Mouse (Mus musculus) myocyte (in vitro differentiated cells): Measurements from ENCODE around the gene Spc24. TPM values are rescaled to one million over a fixed set of nuclear protein-coding genes. Genes with fewer than 3 reads are reported as not detected.
A peak's percentile ranks its signal among the peaks of the same experiment; 100 is the strongest.
"Not testable (repeated sequence)": the region's sequence is repeated elsewhere in the genome, so short reads cannot be mapped to it uniquely, and the experiment has no call there.

Experiments
- H3K27me3 ChIP-seq: one replicate; pipeline ENCODE4 v1.6.1; 2011; ENCODE audit not compliant: control insufficient read depth, insufficient read depth, insufficient read length
- H3K36me3 ChIP-seq: one replicate; pipeline ENCODE4 v1.6.1; 2011; ENCODE audit not compliant: control insufficient read depth, insufficient read depth
- H3K4me2 ChIP-seq: one replicate; pipeline ENCODE4 v1.6.1; 2011; ENCODE audit warnings: low read depth, control low read depth
- H3K4me3 ChIP-seq: one replicate; pipeline ENCODE4 v1.5.1; 2011; ENCODE audit warnings: mild to moderate bottlenecking, control low read depth, moderate library complexity
- H3K79me2 ChIP-seq: one replicate; pipeline ENCODE4 v1.6.1; 2011; ENCODE audit not compliant: control insufficient read depth, insufficient read depth
- H3ac ChIP-seq: one replicate; pipeline ENCODE4 v1.6.1; 2011; ENCODE audit not compliant: control insufficient read depth, insufficient read length
- CEBPB ChIP-seq: IDR thresholded peaks from 2 replicates; pipeline ENCODE4 v1.6.1; 2011; ENCODE audit warnings: mild to moderate bottlenecking, moderate library complexity; ENCODE audit not compliant: poor library complexity, insufficient read depth, severe bottlenecking
- E2F4 ChIP-seq: IDR thresholded peaks from one replicate; pipeline ENCODE4 v1.6.1; 2011; ENCODE audit warnings: mild to moderate bottlenecking, control low read depth, moderate library complexity; ENCODE audit not compliant: insufficient read depth
- MAX ChIP-seq: IDR thresholded peaks from one replicate; pipeline ENCODE4 v1.6.1; 2011; ENCODE audit warnings: low read depth, mild to moderate bottlenecking, control low read depth
- MYOD1 ChIP-seq, 3 experiments: IDR thresholded peaks; one replicate each; pipeline ENCODE4 v1.6.1; 2011; ENCODE audit warnings: control low read depth in 2 of 3, low read depth in 2 of 3, mild to moderate bottlenecking in 2 of 3, moderate library complexity in 1 of 3; ENCODE audit not compliant: insufficient read length in 2 of 3, control insufficient read depth in 1 of 3
- MYOG ChIP-seq, 3 experiments: IDR thresholded peaks; one replicate each; pipeline ENCODE4 v1.6.1; 2011; ENCODE audit warnings: control low read depth in 2 of 3, low read depth in 2 of 3, mild to moderate bottlenecking in 2 of 3; ENCODE audit not compliant: insufficient read length in 2 of 3, control insufficient read depth in 1 of 3, insufficient read depth in 1 of 3
- POLR2A ChIP-seq: IDR thresholded peaks from one replicate; pipeline ENCODE4 v1.6.1; 2011; ENCODE audit warnings: low read depth, mild to moderate bottlenecking, control low read depth, moderate library complexity; ENCODE audit not compliant: insufficient read length
- POLR2AphosphoS2 ChIP-seq: IDR thresholded peaks from one replicate; pipeline ENCODE4 v1.6.1; 2011; ENCODE audit warnings: low read depth, control low read depth; ENCODE audit not compliant: insufficient read length
- REST ChIP-seq: IDR thresholded peaks from one replicate; pipeline ENCODE4 v1.6.1; 2011; ENCODE audit warnings: mild to moderate bottlenecking, control low read depth, moderate library complexity; ENCODE audit not compliant: insufficient read depth, insufficient read length
- SRF ChIP-seq: IDR thresholded peaks from one replicate; pipeline ENCODE4 v1.6.1; 2011; ENCODE audit warnings: low read depth; ENCODE audit not compliant: control insufficient read depth, insufficient read length
- TCF12 ChIP-seq: IDR thresholded peaks from one replicate; pipeline ENCODE4 v1.6.1; 2011; ENCODE audit warnings: mild to moderate bottlenecking, control low read depth; ENCODE audit not compliant: poor library complexity, insufficient read depth, severe bottlenecking
- TCF3 ChIP-seq: IDR thresholded peaks from one replicate; pipeline ENCODE4 v1.6.1; 2011; ENCODE audit warnings: low read depth, control low read depth; ENCODE audit not compliant: insufficient read length
- USF1 ChIP-seq: IDR thresholded peaks from one replicate; pipeline ENCODE4 v1.6.1; 2011; ENCODE audit warnings: low read depth, mild to moderate bottlenecking, control low read depth, moderate library complexity
- polyA plus RNA-seq: library from polyadenylated mRNA; unstranded; fragments of >200 nt; fragmentation: generic; extraction: Trizol; gene quantifications from one replicate; pipeline ENCODE4 v1.2.1, GENCODE M21; 2012; ENCODE audit warnings: missing spikeins

Gene Spc24
- polyA plus RNA-seq, 1 experiment, result 31.0 TPM

DNA sequence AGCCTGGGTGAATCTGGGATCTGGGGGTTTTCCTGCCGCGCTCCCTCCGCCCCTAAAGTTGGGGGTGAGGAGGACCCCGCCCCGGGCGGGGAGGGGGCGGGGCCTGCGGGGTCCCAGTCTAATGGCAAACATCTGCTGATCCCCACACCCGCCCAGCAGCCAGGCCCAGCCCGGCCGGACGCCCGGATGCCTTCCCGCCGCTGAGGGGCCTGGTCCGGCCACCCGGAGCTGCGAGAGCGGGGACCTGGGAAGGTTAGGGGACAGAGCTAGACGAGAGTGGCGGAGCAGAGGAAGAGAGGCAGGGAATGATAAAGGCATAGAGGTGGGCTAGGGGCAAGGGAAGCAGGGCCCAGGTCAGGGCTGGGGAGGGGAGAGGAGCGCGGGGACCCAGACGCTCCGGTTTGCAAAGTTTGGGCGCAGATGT, 37.8 kb upstream of the Spc24 start:
- peak in 1 of 3 experiments; percentile 55 for TF ChIP-seq MYOD1 (IDR thresholded peaks at IDR 0.05; ENCODE audit: control insufficient read depth in 1 of 3, insufficient read length in 2 of 3, low read depth in 2 of 3)
- no peak for TF ChIP-seq TCF12
- TF ChIP-seq CEBPB, result no peak
- peaks cover 12% of the 10 kb centered on the region for H3K36me3 ChIP-seq
- H3K4me3 ChIP-seq, result peak overlapping the region; percentile 95
- peaks cover 39% of the 10 kb centered on the region for H3K79me2 ChIP-seq
- peak overlapping the region; percentile 87 for H3K4me2 ChIP-seq
- H3K27me3 ChIP-seq, result no peaks in the 10 kb centered on the region
- peak overlapping the region; percentile 86 for H3ac ChIP-seq

DNA sequence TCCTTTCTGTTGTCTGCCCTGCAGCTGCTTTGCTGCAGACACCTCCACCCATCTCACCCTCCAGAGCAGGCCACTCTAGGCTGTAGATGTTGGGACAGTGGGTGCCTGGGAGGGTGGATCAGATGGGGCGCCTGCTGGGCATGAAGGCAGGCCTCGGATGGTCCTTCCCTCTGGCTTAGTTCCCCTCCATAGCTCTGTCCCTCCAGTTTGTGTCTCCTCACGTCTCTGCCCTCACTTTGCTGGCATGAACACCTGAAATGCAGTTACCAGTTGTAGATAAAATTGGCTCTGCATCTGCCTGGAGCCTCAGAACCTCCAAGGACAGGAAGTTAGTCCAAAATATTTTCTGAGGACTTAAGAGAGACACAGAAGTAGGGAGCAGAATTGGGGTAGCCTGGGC, 36.8 kb upstream of the Spc24 start:
- Histone ChIP-seq H3K4me2 (peak overlapping the region; percentile 87), H3ac (no peak overlapping the region), H3K4me3 (peak overlapping the region; percentile 95), H3K79me2 (peaks cover 31% of the 10 kb centered on the region), H3K27me3 (no peaks in the 10 kb centered on the region), H3K36me3 (peaks cover 12% of the 10 kb centered on the region)
- TF ChIP-seq MAX (no peak), MYOG (IDR thresholded peaks at IDR 0.05; ENCODE audit: control insufficient read depth in 1 of 3, insufficient read depth in 1 of 3, insufficient read length in 2 of 3, low read depth in 2 of 3) (peak in 1 of 3 experiments; percentile 20), MYOD1 (IDR thresholded peaks at IDR 0.05; ENCODE audit: control insufficient read depth in 1 of 3, insufficient read length in 2 of 3, low read depth in 2 of 3) (peak in 2 of 3 experiments; percentile 15 to 17)

DNA sequence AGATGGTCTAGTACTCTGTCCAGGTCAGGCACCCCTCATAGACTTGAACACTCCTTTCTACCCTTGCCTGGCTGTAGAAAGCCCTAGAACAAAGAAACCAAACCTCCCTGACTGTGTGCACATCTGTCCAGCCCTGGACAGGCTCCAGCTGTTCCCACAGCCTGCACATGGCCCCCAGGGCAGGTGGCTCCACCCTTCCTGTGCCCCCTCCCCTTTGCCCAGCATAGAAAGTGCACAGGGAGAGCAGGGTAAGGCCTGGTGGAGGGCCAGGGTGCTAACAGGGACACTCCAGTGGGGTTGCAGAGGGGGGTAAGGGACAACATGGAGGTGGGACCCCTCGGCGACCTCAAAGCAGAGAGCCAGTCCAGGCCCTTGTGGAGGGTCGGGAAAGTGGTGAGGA, 36.2 kb upstream of the Spc24 start:
- Histone ChIP-seq H3K4me2 (peak overlapping the region; percentile 87), H3K4me3 (peak overlapping the region; percentile 95), H3K27me3 (no peaks in the 10 kb centered on the region), H3K79me2 (peaks cover 36% of the 10 kb centered on the region), H3ac (no peak overlapping the region), H3K36me3 (peaks cover 12% of the 10 kb centered on the region)
- TF ChIP-seq SRF (no peak), CEBPB (no peak), REST (no peak), MYOD1 (IDR thresholded peaks at IDR 0.05; ENCODE audit: control insufficient read depth in 1 of 3, insufficient read length in 2 of 3, low read depth in 2 of 3) (peak in 2 of 3 experiments; percentile 30 to 35), USF1 (no peak), MYOG (IDR thresholded peaks at IDR 0.05; ENCODE audit: control insufficient read depth in 1 of 3, insufficient read depth in 1 of 3, insufficient read length in 2 of 3, low read depth in 2 of 3) (peak in 1 of 3 experiments; percentile 2), TCF3 (no peak)

DNA sequence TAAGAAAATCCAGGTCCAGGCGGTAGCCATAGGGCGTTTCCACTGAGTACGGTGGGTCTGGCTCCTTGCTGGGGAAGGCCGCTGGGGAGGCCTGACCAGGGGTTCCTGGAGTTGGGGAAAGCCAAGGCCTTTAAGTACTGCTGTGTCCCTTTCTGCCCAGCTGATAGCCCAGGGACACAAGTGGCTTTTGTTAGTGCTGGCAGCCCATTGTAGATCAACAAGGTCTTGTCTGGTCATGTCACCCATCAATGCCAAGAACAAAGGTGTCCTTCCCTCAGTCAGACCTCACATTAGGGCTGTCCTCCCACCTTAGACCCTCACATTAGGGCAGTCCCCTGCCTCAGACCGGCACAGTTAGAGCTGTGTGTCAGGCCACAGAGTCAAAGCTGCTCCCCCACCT, 35.5 kb upstream of the Spc24 start:
- H3K4me2 ChIP-seq, result peak overlapping the region; percentile 87
- peaks cover 42% of the 10 kb centered on the region for H3K79me2 ChIP-seq
- peak overlapping the region; percentile 95 for H3K4me3 ChIP-seq
- H3K36me3 ChIP-seq, result peaks cover 14% of the 10 kb centered on the region
- no peaks in the 10 kb centered on the region for H3K27me3 ChIP-seq
- TF ChIP-seq REST (no peak), MYOD1 (IDR thresholded peaks at IDR 0.05; ENCODE audit: control insufficient read depth in 1 of 3, insufficient read length in 2 of 3, low read depth in 2 of 3) (no peak), USF1 (no peak), POLR2AphosphoS2 (no peak), CEBPB (no peak), MAX (no peak), TCF12 (no peak), TCF3 (no peak), POLR2A (no peak), E2F4 (no peak), SRF (no peak)
- H3ac ChIP-seq, result no peak overlapping the region

DNA sequence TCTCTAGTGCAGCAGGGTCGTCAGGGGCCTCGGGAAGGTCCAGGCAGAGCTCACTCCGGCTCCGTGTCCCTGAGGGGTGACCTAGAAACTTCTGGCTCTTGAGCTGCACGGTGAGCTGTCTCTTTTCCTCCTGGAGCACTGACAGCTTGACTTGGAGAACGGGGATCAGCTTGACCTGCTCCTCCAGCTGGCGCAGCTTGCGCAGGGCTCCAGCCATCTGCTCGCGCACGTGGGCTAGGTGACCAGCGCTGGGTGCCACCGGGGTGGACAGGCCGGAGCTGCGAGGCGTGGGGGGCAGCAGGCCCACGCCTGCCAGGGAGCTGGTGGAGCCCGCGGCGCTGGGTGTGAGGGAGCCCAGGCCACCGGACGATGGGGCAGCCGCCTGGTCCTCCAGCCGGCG, 34.8 kb upstream of the Spc24 start:
- Histone ChIP-seq H3ac (no peak overlapping the region), H3K4me3 (no peak overlapping the region), H3K79me2 (peaks cover 49% of the 10 kb centered on the region), H3K36me3 (peaks cover 17% of the 10 kb centered on the region), H3K4me2 (no peak overlapping the region), H3K27me3 (no peaks in the 10 kb centered on the region)
- TF ChIP-seq MAX, result no peak
- TF ChIP-seq TCF3, result no peak
- TF ChIP-seq POLR2A, result no peak
- no peak for TF ChIP-seq SRF
- no peak for TF ChIP-seq E2F4

DNA sequence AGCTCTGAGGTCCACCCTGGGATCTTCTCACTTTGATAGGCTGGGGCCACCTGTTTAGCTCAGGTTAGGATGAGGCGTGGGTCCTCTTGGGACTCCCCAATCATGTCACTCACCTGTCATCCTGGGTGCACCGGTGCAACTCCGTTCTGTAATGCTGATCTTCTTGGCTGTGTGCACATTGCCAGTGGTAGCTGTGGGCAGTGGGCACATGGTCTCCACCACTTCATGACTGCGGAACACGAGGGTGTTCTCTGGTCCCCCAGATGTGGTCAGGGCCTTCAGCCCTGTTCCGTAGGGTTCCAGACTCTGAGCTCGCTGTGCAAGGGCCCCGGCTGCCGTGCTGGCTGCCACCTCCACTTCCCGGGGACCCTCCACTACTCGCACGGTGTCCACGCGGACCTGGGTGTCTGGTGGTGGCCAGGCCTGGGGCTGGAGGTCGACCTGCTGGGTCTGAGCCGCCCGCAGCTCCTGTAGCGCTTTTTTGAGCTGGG, 34.3 kb upstream of the Spc24 start:
- H3K79me2 ChIP-seq, result peaks cover 54% of the 10 kb centered on the region
- H3K4me2 ChIP-seq, result no peak overlapping the region
- H3ac ChIP-seq, result no peak overlapping the region
- H3K27me3 ChIP-seq, result no peaks in the 10 kb centered on the region
- H3K4me3 ChIP-seq, result no peak overlapping the region
- TF ChIP-seq REST, result no peak
- no peak for TF ChIP-seq POLR2AphosphoS2
- TF ChIP-seq TCF12, result no peak
- no peak for TF ChIP-seq MYOD1 (IDR thresholded peaks at IDR 0.05; ENCODE audit: control insufficient read depth in 1 of 3, insufficient read length in 2 of 3, low read depth in 2 of 3)
- no peak for TF ChIP-seq SRF
- TF ChIP-seq E2F4, result no peak
- peaks cover 17% of the 10 kb centered on the region for H3K36me3 ChIP-seq

DNA sequence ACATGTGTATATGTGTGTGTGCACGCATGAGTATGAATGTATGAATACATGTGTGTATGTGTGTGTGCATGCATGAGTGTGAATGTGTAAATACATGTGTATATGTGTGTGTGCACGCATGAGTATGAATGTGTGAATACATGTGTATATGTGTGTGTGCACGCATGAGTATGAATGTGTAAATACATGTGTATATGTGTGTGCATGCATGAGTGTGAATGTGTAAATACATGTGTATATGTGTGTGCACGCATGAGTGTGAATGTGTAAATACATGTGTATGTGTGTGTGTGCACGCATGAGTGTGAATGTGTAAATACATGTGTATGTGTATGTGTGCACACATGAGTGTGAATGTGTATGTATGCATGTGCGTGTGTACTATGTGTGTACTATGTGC, 33.4 kb upstream of the Spc24 start:
- H3K79me2 ChIP-seq, result peaks cover 63% of the 10 kb centered on the region
- H3K36me3 ChIP-seq, result peaks cover 17% of the 10 kb centered on the region
- not testable (repeated sequence) for H3ac ChIP-seq, H3K27me3 ChIP-seq, H3K4me3 ChIP-seq
- H3K4me2 ChIP-seq, result peak overlapping the region; percentile 99
